Mouse (Mus musculus) embryonic facial prominence, embryonic 11.5 days (tissue): ENCODE data around the gene Cdiptos. TPM values are rescaled to one million over a fixed set of nuclear protein-coding genes. Genes with fewer than 3 reads are reported as not detected.
A peak's percentile ranks its signal among the peaks of the same experiment; 100 is the strongest.

Experiments
- ATAC-seq: fragments of 200-750 bp; cut with Nextera tagmentation; replicated peaks from 2 replicates; pipeline ENCODE4 v1.8.0; 2017; ENCODE audit warnings: low read depth; ENCODE audit not compliant: insufficient number of reproducible peaks, low FRiP score, low TSS enrichment
- DNase-seq: peaks from one replicate; pipeline ENCODE4 v3.0.0-alpha.2; 2015; ENCODE audit warnings: low spot score
- H3K27ac ChIP-seq: fragments of 300-500 bp; sonication (generic); replicated peaks from 2 replicates; pipeline ENCODE4 v1.5.1; 2014; ENCODE audit warnings: mild to moderate bottlenecking, low read depth, low read length, control low read depth
- H3K27me3 ChIP-seq: fragments of 300-500 bp; sonication (generic); 2 replicates; pipeline ENCODE4 v1.6.1; 2014; ENCODE audit warnings: mild to moderate bottlenecking, low read length, moderate library complexity, mixed read lengths; ENCODE audit not compliant: control insufficient read depth, insufficient read depth
- H3K36me3 ChIP-seq: fragments of 300-500 bp; sonication (generic); replicated peaks from 2 replicates; pipeline ENCODE4 v1.6.1; 2014; ENCODE audit warnings: low read depth, mild to moderate bottlenecking, low read length, moderate library complexity, mixed read lengths; ENCODE audit not compliant: control insufficient read depth, insufficient read depth
- H3K4me1 ChIP-seq: fragments of 300-500 bp; sonication (generic); 2 replicates; pipeline ENCODE4 v1.6.1; 2014; ENCODE audit warnings: low read length, mixed read lengths; ENCODE audit not compliant: control insufficient read depth, insufficient read depth
- H3K4me2 ChIP-seq: fragments of 300-500 bp; sonication (generic); 2 replicates; pipeline ENCODE4 v1.6.1; 2014; ENCODE audit warnings: low read depth, mild to moderate bottlenecking, control low read depth, low read length, moderate library complexity
- H3K4me3 ChIP-seq: fragments of 300-500 bp; sonication (generic); 2 replicates; pipeline ENCODE4 v1.5.1; 2014; ENCODE audit warnings: low read depth, low read length, control low read depth
- H3K9ac ChIP-seq: fragments of 300-500 bp; sonication (generic); replicated peaks from 2 replicates; pipeline ENCODE4 v1.6.1; 2014; ENCODE audit warnings: mild to moderate bottlenecking, control low read depth, low read length
- H3K9me3 ChIP-seq: fragments of 300-500 bp; sonication (generic); replicated peaks from 2 replicates; pipeline ENCODE4 v1.6.1; 2016; ENCODE audit warnings: mild to moderate bottlenecking, low read length, inconsistent platforms, mixed read lengths; ENCODE audit not compliant: control insufficient read depth
- WGBS: fragments of 180-500 bp; shearing (Covaris S2); extraction: QIAGEN DNeasy Blood & Tissue Kit; methylation state at CpG from one replicate; pipeline ENCODE4 v1.1.7; 2014; 5-methylcytosine and 5-hydroxymethylcytosine counted together
- polyA plus RNA-seq: library from polyadenylated mRNA; unstranded; fragments of >200 nt; fragmentation: Nextera tagmentation; extraction: Ambion mirVana; gene quantifications from 2 replicates; pipeline ENCODE4 v1.2.1, GENCODE M21; 2014

The Cdiptos gene
- polyA plus RNA-seq: 1.0 and 2.0 TPM in 2 replicates

DNA sequence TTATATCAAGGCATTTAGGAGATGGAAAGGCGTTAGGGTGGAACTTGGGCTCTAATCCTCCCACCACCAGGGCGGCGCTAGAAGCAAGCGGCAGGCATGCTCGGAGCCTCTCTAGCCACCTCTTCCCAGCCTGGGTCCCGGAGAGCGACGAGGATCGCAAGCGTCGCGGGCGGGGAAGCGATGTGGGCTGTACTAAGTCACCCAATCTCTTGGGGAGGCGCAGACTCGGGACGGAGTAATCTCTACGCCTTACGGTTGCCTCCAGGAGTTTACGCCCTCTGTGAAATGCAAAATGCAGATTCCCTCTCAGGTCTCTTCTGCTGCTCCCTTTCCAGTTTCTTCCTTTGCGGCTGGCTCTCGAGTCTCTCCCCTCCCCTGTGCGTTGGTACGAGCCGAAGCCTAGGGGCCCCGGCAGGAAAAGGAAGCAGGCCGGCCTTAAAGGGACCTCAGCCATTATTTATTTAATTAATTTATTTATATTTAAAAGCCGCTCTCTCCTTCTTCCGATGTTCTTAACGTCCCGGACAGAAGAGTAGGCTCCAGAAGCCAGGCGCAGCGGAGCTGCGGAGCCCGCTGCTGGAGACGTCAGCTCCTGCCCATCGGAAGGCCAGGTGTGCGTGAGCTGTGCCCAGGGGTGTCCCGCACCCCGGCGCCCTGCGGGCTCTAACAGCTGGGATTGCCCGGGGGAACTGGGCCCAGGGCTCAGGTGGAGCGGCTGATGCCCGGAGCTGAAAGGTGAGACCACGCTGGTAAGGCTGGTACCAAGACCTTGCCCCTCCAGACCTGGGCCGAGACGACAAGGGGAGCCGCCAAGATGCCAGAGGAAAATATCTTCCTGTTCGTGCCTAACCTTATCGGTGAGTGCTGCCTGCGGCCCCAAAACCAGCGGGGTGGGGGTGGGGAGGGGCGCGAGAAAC, at the start of gene Cdiptos:
TSS of gene Cdiptos (minus strand) at position 149 of the 917 bp plus-strand sequence.
- H3K4me3 ChIP-seq: peak within 1 kb of the TSS; percentile 89
- H3K9ac ChIP-seq: peak within 1 kb of the TSS; percentile 93
- no peaks in the 10 kb centered on the region for H3K27me3 ChIP-seq
- H3K4me2 ChIP-seq: peak within 1 kb of the TSS; percentile 65
- WGBS: under 1% methylated on average over 55 of the region's 55 CpGs
- no peaks in the 10 kb centered on the region for H3K9me3 ChIP-seq
- peak; percentile 92 for ATAC-seq
- DNase-seq: peak; percentile 98
- no peaks in the 10 kb centered on the region for H3K4me1 ChIP-seq
- peaks cover 5% of the 10 kb centered on the region for H3K36me3 ChIP-seq
- peak within 1 kb of the TSS; percentile 82 for H3K27ac ChIP-seq

DNA sequence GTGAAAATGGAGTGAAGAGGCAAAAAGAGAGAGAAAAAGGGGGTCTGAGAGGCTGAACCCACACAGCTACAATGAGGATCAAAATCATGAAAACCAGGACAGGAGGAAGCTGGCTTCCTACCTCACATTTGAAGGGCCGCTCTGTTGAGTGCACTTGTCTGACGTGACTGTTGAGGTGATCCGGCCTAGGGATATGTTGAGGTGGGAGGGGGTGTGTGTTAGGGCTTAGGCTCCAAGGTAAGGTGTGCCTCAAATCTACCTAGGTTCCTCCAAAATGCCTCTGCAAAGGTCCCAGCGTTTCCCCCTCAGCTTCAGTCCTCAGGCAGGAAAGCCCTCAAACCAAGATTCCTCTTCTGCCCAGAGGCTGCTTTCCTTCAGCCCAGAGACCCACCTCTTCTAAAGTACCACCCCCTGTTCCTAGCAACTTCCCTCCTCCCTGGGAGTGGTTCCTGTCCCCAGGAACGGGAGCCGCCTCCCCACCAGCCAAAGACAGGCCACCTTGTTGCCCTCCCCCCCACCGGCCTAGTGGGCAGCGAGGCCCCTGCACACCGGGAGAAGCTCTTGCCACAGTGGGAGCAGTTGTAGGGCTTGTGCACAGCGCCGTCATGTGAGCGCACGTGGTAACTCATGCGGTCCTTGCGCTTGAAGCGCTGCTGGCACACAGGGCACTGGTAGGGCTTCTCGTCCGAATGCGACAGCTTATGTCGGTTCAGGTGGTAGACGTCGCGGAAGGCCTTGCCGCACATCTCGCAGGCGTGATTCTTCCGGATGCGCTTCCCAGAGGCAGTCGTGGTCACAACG, 49.1 kb upstream of the Cdiptos start:
- Histone ChIP-seq H3K4me2 (peak overlapping the region; percentile 97), H3K27ac (peak overlapping the region; percentile 98), H3K9ac (peak overlapping the region; percentile 100), H3K36me3 (peaks cover 6% of the 10 kb centered on the region), H3K27me3 (no peaks in the 10 kb centered on the region), H3K9me3 (no peaks in the 10 kb centered on the region), H3K4me3 (peak overlapping the region; percentile 99), H3K4me1 (peaks cover 18% of the 10 kb centered on the region)
- 2% methylated on average over 30 of the region's 30 CpGs for WGBS
- ATAC-seq: no peak
- DNase-seq: peak; percentile 83

DNA sequence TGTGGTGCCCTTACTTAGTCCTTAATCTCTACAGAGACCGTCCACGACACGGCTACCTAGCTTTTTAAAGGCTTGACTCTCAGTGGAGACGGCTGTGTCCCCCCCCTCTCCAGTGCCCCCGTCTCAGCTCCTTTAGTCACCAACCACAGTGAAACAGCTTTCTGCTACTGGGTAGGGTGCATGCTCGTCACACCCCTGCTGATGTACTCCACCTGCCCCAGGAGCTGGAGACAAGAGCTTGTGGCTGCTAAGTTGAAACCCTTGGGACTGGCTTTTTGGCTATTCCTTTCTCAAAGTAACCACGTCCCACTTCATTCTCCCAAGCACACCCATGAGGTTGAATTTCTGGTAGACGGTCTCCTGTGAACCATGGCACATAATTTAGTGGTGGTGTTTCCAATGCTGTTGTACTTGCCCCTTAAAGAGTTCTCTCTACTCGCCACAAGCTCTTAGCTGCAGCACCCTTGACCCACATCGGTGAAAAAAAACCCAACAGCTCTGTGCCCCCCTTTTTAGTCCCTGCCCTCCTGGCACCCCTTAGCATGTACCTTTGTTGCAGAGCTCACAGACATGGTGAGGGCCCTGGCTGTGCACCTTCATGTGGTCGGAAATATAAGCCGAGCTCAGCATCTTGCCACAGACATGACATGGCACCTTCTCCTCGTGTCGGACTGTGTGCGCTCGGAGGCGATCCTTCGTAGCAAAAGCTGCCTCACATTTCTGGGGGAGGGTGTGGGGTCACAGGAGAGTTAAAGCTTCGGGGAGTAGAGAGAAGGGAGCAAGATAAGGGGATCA, 48.2 kb upstream of the Cdiptos start:
- DNase-seq (no peak), ATAC-seq (no peak)
- peaks cover 18% of the 10 kb centered on the region for H3K4me1 ChIP-seq
- H3K27ac ChIP-seq: no peak overlapping the region
- H3K4me2 ChIP-seq: peak overlapping the region; percentile 97
- H3K27me3 ChIP-seq: no peaks in the 10 kb centered on the region
- peak overlapping the region; percentile 100 for H3K9ac ChIP-seq
- peak overlapping the region; percentile 99 for H3K4me3 ChIP-seq
- 34% methylated on average over 19 of the region's 19 CpGs for WGBS
- H3K9me3 ChIP-seq: no peaks in the 10 kb centered on the region
- peaks cover 6% of the 10 kb centered on the region for H3K36me3 ChIP-seq

DNA sequence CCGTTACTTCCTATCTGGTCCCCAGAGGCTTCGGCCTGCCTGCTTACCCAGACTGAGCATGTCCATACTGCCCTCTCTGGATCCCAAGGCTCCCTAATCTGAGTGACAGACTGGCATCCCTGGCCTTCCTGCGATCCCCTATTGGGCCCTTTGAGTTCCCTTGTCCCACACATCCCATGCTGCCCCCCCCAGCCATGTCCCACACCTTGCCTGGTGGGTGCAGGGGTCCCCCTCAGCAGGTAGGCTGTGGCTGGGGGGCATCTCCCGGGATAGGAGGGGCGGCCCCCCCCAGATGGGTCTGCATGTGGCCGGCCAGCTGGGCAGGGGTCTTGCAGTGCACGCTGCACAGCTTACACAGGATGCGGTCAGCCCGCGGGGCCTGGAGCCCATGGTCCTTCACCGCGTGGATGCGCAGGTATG, 47.4 kb upstream of the Cdiptos start:
- H3K9me3 ChIP-seq: no peaks in the 10 kb centered on the region
- no peak for DNase-seq
- ATAC-seq: no peak
- H3K4me3 ChIP-seq: peak overlapping the region; percentile 99
- peak overlapping the region; percentile 100 for H3K9ac ChIP-seq
- peak overlapping the region; percentile 20; the same call in 1 of the 2 replicates for H3K27ac ChIP-seq
- peaks cover 4% of the 10 kb centered on the region for H3K36me3 ChIP-seq
- H3K4me2 ChIP-seq: peak overlapping the region; percentile 97
- no peaks in the 10 kb centered on the region for H3K27me3 ChIP-seq
- 82% methylated on average over 13 of the region's 13 CpGs for WGBS
- H3K4me1 ChIP-seq: peaks cover 18% of the 10 kb centered on the region

DNA sequence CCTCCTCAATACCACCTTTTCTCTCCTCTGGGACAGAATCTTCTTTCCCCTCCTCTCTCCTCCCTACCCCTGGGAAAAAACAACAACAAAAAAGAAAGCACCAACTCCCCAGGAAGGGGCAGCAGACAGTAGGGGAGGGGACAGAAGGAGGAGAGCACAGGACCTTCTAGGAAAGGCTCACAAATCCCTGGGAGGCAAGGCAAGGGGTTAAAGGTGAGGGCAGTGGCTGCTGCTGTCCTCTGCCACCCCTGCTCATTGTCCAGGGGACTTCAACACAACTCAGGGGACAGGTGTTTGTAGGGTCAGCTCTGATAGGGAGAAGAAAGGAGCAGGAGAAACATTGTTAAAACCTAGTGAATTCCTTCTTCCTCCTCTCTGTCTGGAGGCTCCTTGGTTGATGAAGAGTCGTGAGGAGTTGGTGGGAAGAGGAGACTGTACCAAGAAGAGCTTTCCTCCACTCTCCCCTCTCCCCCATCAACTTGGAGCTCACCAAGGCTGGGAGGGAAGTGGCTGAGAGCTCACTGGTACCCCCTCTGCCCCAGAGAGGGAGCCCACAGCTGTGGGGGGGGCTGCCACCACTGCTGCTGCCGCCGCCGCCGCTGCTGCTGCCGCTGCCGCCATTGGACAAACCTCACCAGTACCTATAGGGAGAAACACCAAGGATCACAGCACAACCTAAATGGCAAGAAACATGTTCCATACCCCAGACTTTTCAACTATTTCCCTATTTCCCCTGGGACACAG, 46.8 kb upstream of the Cdiptos start:
- Histone ChIP-seq H3K9ac (peak overlapping the region; percentile 18), H3K4me1 (peaks cover 15% of the 10 kb centered on the region)

DNA sequence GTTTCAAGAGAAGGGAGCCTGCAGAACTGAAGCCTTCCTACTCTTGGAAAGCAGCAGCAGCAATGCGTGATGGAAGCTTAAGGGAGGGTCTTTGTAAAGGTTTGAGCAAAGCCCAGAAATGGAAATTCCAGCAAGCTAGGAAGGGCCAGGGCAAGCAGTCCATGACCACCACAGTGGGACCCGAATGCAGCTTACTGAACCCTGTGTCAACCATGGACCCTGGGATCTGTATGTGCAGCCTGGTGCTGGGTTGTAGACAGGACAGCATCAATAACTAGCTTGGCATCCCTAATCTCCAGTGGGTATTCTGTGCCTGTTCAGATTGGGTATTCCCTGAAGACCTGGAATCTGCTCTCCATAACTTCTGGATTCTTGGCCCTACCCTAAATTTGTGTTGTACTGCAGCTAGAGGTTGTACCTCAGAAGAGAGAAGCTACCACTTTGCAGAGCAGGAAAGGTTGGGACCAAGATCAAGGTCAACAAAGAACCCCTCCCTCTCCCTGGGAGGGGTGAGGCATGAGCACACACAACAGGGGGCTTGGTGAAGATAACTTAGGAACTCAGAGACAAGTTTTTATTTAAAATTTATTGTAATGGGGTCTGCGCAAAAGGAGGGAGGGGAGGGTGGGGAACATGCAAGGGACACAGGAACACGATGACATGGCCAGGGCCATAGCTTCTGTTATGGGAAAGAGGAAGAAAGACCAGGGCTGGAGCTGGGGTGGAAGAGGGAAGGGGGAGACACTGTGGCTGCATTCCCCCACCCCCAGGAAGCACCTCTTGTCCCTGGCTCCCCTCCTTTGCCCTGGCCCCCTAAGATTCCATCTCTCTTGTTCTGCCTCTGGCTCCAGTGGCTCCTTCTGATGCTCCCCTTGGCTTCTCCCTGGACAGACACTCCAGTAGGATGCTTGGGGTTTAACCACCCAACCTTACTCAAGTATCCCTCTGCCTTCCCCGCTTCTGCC, 45.9 kb upstream of the Cdiptos start:
- peaks cover 4% of the 10 kb centered on the region for H3K36me3 ChIP-seq
- H3K27me3 ChIP-seq: no peaks in the 10 kb centered on the region
- ATAC-seq: no peak
- peak overlapping the region; percentile 62 for H3K27ac ChIP-seq
- peak overlapping the region; percentile 83 for H3K4me2 ChIP-seq
- peaks cover 15% of the 10 kb centered on the region for H3K4me1 ChIP-seq
- WGBS: 49% methylated on average over 5 of the region's 5 CpGs
- DNase-seq: peak; percentile 49
- H3K9ac ChIP-seq: peak overlapping the region; percentile 74
- no peaks in the 10 kb centered on the region for H3K9me3 ChIP-seq
- H3K4me3 ChIP-seq: peak overlapping the region; percentile 46

More for the DNA sequence above, 46.8 kb upstream of the Cdiptos start:
- DNase-seq (no peak), ATAC-seq (no peak)
- H3K4me2 ChIP-seq: no peak overlapping the region; the same call in 1 of the 2 replicates
- H3K36me3 ChIP-seq: peaks cover 4% of the 10 kb centered on the region
- H3K27me3 ChIP-seq: no peaks in the 10 kb centered on the region
- H3K4me3 ChIP-seq: no peak overlapping the region; the same call in 1 of the 2 replicates
- H3K27ac ChIP-seq: no peak overlapping the region; the same call in 1 of the 2 replicates
- WGBS: 84% methylated on average over 7 of the region's 7 CpGs
- H3K9me3 ChIP-seq: no peaks in the 10 kb centered on the region
